Mouse (Mus musculus): ENCODE data around the gene Fam53a.

The Fam53a gene

DNA sequence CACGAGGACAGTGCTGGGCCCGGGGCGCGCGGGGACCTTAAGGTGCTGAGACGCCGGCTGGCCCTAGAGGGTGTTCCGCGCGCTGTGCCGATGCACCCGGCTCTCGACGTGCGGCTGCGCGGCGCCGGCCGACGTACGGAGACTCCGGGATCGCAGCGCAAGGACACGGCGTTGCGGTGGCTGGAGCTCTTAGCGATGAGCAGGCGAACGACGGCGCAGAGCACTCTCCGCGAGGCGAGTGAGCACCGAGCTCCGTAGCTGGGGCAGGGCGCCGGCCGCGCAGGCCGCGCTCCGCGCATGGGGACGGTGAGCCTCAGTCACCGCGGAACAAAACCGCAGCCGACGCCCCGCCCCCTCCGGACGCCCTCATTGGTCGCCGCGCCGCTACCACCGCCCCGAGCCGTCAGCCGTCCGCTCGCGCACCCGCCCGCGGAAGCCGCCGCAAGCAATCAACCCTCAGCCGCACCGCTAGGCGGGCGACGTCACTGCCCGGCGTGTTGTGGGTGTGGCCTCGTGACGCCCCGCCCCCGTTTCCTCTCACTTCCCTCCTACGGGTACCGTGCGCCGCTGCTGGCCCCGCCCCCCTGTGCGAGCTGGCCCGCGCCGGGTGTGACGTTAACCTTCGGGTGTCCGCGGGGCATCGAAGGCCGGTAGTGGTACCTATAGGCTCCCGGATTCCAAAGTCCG, at the start of gene Fam53a, which contains the start of gene Gm9903:
TSS of gene Fam53a (minus strand) at position 335 of the 687 bp plus-strand sequence.
TSS of gene Gm9903 (plus strand) at position 625 of the 687 bp plus-strand sequence.
- peak; percentile 100 for DNase-seq

DNA sequence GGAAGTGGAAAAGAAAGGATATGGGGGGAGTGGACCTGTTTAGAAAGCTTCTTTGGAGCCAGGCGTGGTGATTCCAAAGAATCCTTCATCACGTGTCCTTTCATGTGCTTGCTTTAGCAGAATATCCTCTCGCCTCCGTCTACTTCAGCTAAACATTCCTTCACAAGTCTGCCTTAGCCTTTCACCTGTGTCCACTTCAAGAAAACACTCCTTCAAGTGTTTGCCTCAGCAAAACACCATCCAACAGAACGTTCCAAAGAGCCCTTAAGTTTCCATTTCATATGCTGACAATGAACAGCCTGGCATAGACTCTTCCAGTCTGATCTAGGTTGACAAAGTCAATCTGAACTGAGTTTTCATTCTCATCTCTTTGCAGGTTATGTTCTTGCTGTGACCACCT, 48.8 kb upstream of the Fam53a start:
- no peak for DNase-seq

DNA sequence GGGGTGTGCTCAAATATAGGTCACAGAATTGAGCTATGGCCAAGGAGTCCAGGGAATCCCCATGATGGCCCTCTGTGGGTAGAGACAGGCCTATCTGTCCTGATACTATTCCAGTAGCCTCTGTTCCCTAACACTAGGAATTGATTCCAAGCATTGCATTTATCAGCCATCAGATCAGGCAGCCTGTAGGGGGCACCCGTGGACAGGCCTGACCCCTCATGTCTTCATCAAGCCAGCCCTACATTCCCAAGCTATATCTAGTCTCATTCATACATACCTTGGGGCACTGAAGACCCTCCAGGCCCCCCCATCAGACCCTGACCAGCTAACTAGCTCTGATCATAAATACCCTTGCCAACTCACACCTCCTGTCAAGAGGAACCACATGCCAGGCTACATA, 46.5 kb upstream of the Fam53a start:
- peak in 1 of 2 experiments; percentile 48 for DNase-seq

- DNase-seq: no peak
These were observed 45.0 kb upstream of the Fam53a start for GRCm38 (mm10) chr5:33674439-33674838.

DNA sequence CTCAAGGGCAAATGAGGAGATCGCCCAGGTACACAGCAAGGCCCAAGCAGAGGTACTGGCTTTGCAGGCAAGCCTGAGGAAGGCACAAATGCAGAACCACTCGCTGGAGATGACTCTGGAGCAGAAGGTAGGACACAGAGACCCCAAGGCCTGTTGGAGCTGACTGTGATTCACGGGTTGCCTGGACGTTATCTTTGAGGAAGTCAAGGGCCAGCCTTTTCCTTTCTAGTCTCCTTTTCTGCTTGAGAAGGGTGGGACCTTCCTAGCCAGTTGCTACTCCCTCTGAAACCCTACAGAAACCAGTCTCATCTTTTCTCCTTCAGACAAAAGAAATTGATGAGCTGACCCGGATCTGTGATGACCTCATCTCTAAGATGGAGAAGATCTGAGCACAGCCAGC, 42.2 kb upstream of the Fam53a start:
- no peak for DNase-seq

GRCm38 (mm10) chr5:33668223-33668622, 38.8 kb upstream of the Fam53a start:
- peak in 1 of 2 experiments; percentile 46 for DNase-seq

DNA sequence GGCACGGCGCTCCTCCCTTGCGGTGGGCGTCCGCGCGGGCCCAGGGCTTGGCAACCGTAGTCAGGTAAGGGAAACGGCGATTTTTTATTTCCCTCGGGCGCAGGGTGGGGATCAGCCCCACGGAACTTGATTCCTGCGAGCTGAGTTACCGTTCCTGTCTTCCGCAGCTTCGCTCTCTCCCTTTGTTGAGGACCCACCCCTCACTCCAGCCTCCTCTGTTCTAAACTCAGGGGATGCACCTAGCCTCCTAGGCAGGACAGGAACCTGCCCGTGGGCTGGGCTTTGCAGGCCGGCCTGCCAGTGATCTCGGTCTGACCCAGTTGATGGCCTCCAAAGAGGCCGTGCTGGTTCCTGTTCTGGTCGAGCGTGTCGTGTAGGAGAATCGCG, 29.2 kb upstream of the Fam53a start:
- no peak for DNase-seq

- DNase-seq: peak; percentile 88 to 95
These were observed 28.6 kb upstream of the Fam53a start, which contains the start of the genes Tacc3 and Tmem129 for GRCm38 (mm10) chr5:33657787-33658663. Gene Tacc3 (plus strand): TSS chr5:33658128. Gene Tmem129 (minus strand): TSS chr5:33658416.

DNA sequence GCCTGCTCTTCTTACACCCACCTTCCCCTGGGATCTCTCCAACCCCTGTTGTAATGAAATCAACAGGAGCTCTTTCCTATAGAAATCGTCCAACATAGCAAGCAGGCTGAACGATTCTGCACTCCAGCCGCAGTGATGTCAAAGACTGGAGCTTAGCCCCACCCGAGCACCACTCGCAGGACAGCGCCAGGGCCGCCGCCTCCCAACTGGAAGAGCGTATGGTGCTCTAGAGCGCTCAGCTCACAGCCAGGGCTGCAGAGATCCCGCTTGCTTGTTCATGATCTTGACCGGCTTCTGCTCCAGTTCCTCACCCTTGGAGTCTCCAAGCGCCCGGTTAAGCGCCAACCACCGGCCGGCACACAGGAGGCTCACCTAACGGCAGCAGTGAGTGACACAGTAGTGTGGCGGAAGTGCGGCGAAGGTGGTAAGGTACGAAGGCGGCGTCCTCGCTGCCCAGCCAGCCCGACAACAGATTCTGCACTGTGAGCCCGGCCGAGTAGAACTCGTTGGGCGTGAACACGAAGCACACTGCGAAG, 27.9 kb upstream of the Fam53a start:
- DNase-seq: no peak

DNA sequence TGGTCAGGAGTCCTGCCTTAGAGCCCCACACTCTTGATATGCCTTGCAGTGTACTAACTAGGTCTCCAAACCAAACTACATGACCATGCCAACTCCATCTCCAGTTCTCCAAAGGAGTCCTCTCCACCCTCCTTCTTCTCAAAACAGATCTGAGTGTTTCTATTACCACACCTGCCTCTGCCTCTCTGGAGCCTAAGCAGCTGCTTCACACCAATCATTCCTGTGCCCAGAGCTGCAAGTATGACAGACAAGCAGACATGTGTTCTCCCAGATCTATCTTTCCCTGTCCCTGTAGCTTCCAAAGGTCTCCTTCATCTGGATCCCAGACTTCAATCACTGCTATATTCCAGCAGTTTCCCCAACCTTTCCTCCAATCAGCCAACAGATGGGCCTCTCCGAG, 27.3 kb upstream of the Fam53a start:
- DNase-seq: no peak

- peak in 1 of 2 experiments; percentile 11 for DNase-seq
These were observed 25.9 kb upstream of the Fam53a start for GRCm38 (mm10) chr5:33655251-33655840.

- DNase-seq: no peak
These were observed 25.0 kb upstream of the Fam53a start for GRCm38 (mm10) chr5:33654424-33654823.

DNA sequence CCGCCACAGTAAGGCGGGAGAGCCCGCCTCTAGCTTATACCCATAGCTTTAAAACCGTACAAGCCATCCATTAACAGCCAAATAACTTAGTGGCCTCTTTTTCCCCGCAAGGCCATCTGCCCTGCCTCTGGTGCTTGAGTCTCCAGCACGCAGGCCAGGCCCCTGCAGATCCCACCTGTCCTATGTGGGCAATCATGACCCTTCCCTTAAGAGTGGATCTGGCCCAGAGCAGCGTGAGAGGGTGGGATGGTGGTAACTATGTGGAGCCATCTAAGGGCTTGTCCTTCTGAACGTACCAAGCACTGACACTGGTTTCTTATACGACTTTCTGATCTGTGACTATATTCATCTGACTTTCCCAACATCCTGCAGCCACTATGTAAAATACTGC, 23.3 kb upstream of the Fam53a start:
- no peak for DNase-seq

GRCm38 (mm10) chr5:33651921-33652782, 22.7 kb upstream of the Fam53a start, which contains the start of gene Slbp:
Gene Slbp (minus strand): TSS chr5:33652574.
- peak; percentile 93 to 94 for DNase-seq

GRCm38 (mm10) chr5:33651541-33651920, 22.1 kb upstream of the Fam53a start:
- no peak for DNase-seq

DNA sequence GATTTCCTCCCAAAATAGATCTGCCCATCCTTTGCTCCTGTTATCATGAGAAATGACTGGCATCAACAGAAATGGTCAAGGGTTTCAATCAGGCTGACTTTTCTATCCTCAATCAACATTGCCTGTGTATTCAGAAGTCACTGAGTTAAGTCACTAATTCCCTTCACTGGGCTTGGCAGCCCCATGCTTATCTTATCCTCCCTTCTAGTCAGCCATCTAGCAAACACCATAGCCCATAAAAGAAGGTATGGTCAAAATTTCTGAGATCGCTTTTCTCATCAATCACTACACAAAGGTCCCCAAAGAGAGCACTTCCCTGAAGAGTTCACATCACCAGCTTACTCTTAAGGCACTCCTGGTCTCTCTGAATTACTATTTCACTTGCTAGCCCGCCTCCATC, 21.6 kb upstream of the Fam53a start:
- no peak for DNase-seq

DNA sequence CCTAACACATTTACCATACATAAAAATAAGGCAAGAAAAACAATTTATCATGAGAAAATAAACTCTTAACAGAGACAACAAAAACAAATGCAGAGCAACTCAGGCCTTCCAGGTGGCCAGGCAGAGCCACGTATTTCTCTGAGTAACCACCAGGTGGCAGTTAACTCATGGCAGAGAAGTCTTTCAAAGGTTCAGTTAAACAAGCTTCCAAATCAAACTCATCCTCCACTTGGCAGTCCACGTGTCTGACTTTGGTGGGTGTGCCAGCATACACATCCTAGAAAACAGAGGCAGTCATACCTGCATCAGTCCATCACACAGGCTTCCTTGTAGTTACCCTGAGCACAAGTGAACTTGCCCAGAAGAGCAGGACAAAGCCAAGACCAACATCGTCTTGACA, 11.2 kb upstream of the Fam53a start:
- DNase-seq: peak in 1 of 2 experiments; percentile 27

- no peak for DNase-seq
These were observed 9.4 kb upstream of the Fam53a start for GRCm38 (mm10) chr5:33638826-33639225.

GRCm38 (mm10) chr5:33637606-33638350, 8.3 kb upstream of the Fam53a start:
- no peak for DNase-seq

DNA sequence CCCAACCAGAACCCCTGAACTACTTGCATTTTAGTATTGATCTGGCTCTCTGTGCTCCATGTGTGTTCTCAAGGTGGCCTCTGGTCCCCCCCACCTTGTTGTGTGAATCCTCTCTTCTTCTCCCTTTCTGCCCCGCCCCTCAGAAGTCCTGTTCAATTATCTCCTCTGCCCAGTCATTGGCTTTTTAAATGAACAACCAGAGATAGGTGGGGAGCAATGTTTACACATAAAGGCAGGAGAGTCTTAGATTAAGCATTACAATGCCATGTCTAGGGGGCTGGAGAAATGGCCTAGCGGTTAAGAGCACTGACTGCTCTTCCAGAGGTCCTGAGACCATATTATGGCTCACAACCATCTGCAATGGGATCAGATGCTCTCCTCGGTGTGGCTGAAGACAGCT, 5.9 kb upstream of the Fam53a start:
- no peak for DNase-seq

- DNase-seq: no peak
These were observed 3.1 kb upstream of the Fam53a start for GRCm38 (mm10) chr5:33632526-33632925.

Measured in spleen, adult 18-20 months (tissue).